In genomic region chr6:88500405-88500767, GRCm38 (mm10) we compare ENCODE assay signal across 7 mouse cellular contexts. TPM values are rescaled to one million over a fixed set of nuclear protein-coding genes. Genes with fewer than 3 reads are reported as not detected.
DNase-seq lines count a peak whose midpoint lies in the region; ATAC-seq and TF ChIP-seq lines count a peak whose summit lies in the region.

No protein-coding gene starts in this region.

- H3K27ac ChIP-seq in lung, postnatal 0 days (ENCODE audit: low read length) = no peak overlapping the region
- no peak overlapping the region for H3K27ac ChIP-seq in forebrain, embryonic 12.5 days
- no peak overlapping the region for H3K27ac ChIP-seq in limb, embryonic 14.5 days (replicated peaks; ENCODE audit: low read depth, low read length)
- H3K27ac ChIP-seq in stomach, embryonic 15.5 days = no peak overlapping the region

- no peak for TF ChIP-seq POLR2A in limb, embryonic 14.5 days (IDR thresholded peaks at IDR 0.05; ENCODE audit: borderline replicate concordance, extremely low read depth, insufficient read depth, insufficient read length)

- H3K4me1 ChIP-seq in lung, postnatal 0 days (ENCODE audit: insufficient read depth, low read depth, low read length) = no peaks in the 10 kb centered on the region; the same call in 1 of the 2 replicates
- H3K4me1 ChIP-seq in forebrain, embryonic 12.5 days = peaks cover 5% of the 10 kb centered on the region; the same call in 1 of the 2 replicates
- H3K4me1 ChIP-seq in limb, embryonic 14.5 days (ENCODE audit: control insufficient read depth, insufficient read depth, low read length) = 0 out of 2 replicates have a peak, but pooled peaks cover 2% of the 10 kb centered on the region
- no peaks in the 10 kb centered on the region for H3K4me1 ChIP-seq in stomach, embryonic 15.5 days

- no peaks in the 10 kb centered on the region for H3K27me3 ChIP-seq in lung, postnatal 0 days (replicated peaks; ENCODE audit: insufficient read depth, low read length)
- peaks cover 7% of the 10 kb centered on the region; the same call in 1 of the 2 replicates for H3K27me3 ChIP-seq in forebrain, embryonic 12.5 days
- no peaks in the 10 kb centered on the region for H3K27me3 ChIP-seq in limb, embryonic 14.5 days (ENCODE audit: control insufficient read depth, insufficient read depth, low read length)
- no peaks in the 10 kb centered on the region for H3K27me3 ChIP-seq in stomach, embryonic 15.5 days (replicated peaks)

- H3K4me3 ChIP-seq in lung, postnatal 0 days (ENCODE audit: low read depth, low read length) = peak overlapping the region; percentile 45
- peak overlapping the region; percentile 60 for H3K4me3 ChIP-seq in forebrain, embryonic 12.5 days (replicated peaks)
- H3K4me3 ChIP-seq in limb, embryonic 14.5 days (replicated peaks; ENCODE audit: low read length) = peak overlapping the region; percentile 51
- peak overlapping the region; percentile 55 for H3K4me3 ChIP-seq in stomach, embryonic 15.5 days (replicated peaks)

- DNase-seq in lung, postnatal 0 days (ENCODE audit: low spot score) = no peak
- no peak for DNase-seq in lung, postnatal 4 days
- DNase-seq in limb, embryonic 14.5 days (ENCODE audit: low spot score) = no peak
- no peak for DNase-seq in Muller cell, postnatal 12 days (ENCODE audit: inconsistent ontology term)
- DNase-seq in right cerebral cortex, postnatal 36 days (ENCODE audit: low spot score in 2 of 2) = no peak

- peak overlapping the region; percentile 90 for H3K4me2 ChIP-seq in lung, postnatal 0 days (replicated peaks; ENCODE audit: low read depth, low read length)
- H3K4me2 ChIP-seq in forebrain, embryonic 12.5 days = peak overlapping the region; percentile 94
- peak overlapping the region; percentile 97 for H3K4me2 ChIP-seq in limb, embryonic 14.5 days (replicated peaks; ENCODE audit: low read depth, low read length, severe bottlenecking)
- peak overlapping the region; percentile 95 for H3K4me2 ChIP-seq in stomach, embryonic 15.5 days

- no peak for TF ChIP-seq EP300 in lung, postnatal 0 days (IDR thresholded peaks at IDR 0.05)

- TF ChIP-seq CTCF in lung, postnatal 0 days (IDR thresholded peaks at IDR 0.05) = no peak

- ATAC-seq in lung, postnatal 0 days = no peak
- peak; percentile 42 for ATAC-seq in forebrain, embryonic 12.5 days (ENCODE audit: low FRiP score)
- peak; percentile 21; the same call in 1 of the 2 replicates for ATAC-seq in limb, embryonic 14.5 days (ENCODE audit: low FRiP score, low read depth)
- no peak for ATAC-seq in stomach, embryonic 15.5 days (ENCODE audit: insufficient read depth, low FRiP score, low read depth)

- H3K36me3 ChIP-seq in lung, postnatal 0 days (ENCODE audit: insufficient read depth, low read length) = peaks cover 33% of the 10 kb centered on the region
- peaks cover 57% of the 10 kb centered on the region for H3K36me3 ChIP-seq in forebrain, embryonic 12.5 days (replicated peaks)
- H3K36me3 ChIP-seq in limb, embryonic 14.5 days (ENCODE audit: control insufficient read depth, insufficient read depth, low read length) = peaks cover 58% of the 10 kb centered on the region
- H3K36me3 ChIP-seq in stomach, embryonic 15.5 days = peaks cover 29% of the 10 kb centered on the region

- 11% methylated on average over 3 of the region's 3 CpGs for WGBS in lung, postnatal 0 days
- WGBS in forebrain, embryonic 12.5 days = 5% methylated on average over 3 of the region's 3 CpGs
- 9% methylated on average over 3 of the region's 3 CpGs for WGBS in limb, embryonic 14.5 days
- WGBS in stomach, embryonic 15.5 days = 10% methylated on average over 3 of the region's 3 CpGs

- no peak overlapping the region for H3K9ac ChIP-seq in lung, postnatal 0 days (replicated peaks; ENCODE audit: low read depth)
- no peak overlapping the region; the same call in 1 of the 2 replicates for H3K9ac ChIP-seq in forebrain, embryonic 12.5 days
- H3K9ac ChIP-seq in limb, embryonic 14.5 days (ENCODE audit: low read depth, low read length, severe bottlenecking) = peak overlapping the region; percentile 70
- 0 out of 2 replicates have a peak overlapping the region, but pooled peaks have one; percentile 29 for H3K9ac ChIP-seq in stomach, embryonic 15.5 days

- no peaks in the 10 kb centered on the region for H3K9me3 ChIP-seq in lung, postnatal 0 days (ENCODE audit: low read length)
- no peaks in the 10 kb centered on the region for H3K9me3 ChIP-seq in forebrain, embryonic 12.5 days
- no peaks in the 10 kb centered on the region for H3K9me3 ChIP-seq in limb, embryonic 14.5 days (ENCODE audit: control insufficient read depth, low read length)
- H3K9me3 ChIP-seq in stomach, embryonic 15.5 days = no peaks in the 10 kb centered on the region

RNA-seq across cellular contexts. Expression of gene Sec61a1, which starts 18.3 kb away (rescaled TPM):
- 145 and 149 TPM in 2 replicates for polyA plus RNA-seq in lung, postnatal 0 days (2015; fragmentation: Nextera tagmentation; extraction: Ambion mirVana)
- 185 and 192 TPM in 2 replicates for polyA plus RNA-seq in forebrain, embryonic 12.5 days (2016; fragmentation: Nextera tagmentation; extraction: Ambion mirVana)
- 254 and 348 TPM in 2 replicates for polyA plus RNA-seq in limb, embryonic 14.5 days (2012; rRNA removed)
- 270 and 273 TPM in 2 replicates for polyA plus RNA-seq in limb, embryonic 14.5 days (2014; fragmentation: Nextera tagmentation; extraction: Ambion mirVana)
- polyA plus RNA-seq in stomach, embryonic 15.5 days (2015; fragmentation: Nextera tagmentation; extraction: Ambion mirVana) = 260 and 295 TPM in 2 replicates

RNA-seq across cellular contexts. Expression of gene Ruvbl1, which starts 35.2 kb away (rescaled TPM):
- polyA plus RNA-seq in lung, postnatal 0 days (2015; fragmentation: Nextera tagmentation; extraction: Ambion mirVana) = 48.5 and 49.4 TPM in 2 replicates
- 138 TPM in 2 replicates for polyA plus RNA-seq in forebrain, embryonic 12.5 days (2016; fragmentation: Nextera tagmentation; extraction: Ambion mirVana)
- polyA plus RNA-seq in limb, embryonic 14.5 days (2012; rRNA removed) = 67.4 and 79.9 TPM in 2 replicates
- 120 and 130 TPM in 2 replicates for polyA plus RNA-seq in limb, embryonic 14.5 days (2014; fragmentation: Nextera tagmentation; extraction: Ambion mirVana)
- 117 and 124 TPM in 2 replicates for polyA plus RNA-seq in stomach, embryonic 15.5 days (2015; fragmentation: Nextera tagmentation; extraction: Ambion mirVana)

RNA-seq across cellular contexts. Expression of gene Eefsec, which starts 54.0 kb away (rescaled TPM):
- 19.5 and 21.0 TPM in 2 replicates for polyA plus RNA-seq in lung, postnatal 0 days (2015; fragmentation: Nextera tagmentation; extraction: Ambion mirVana)
- 33.7 and 34.7 TPM in 2 replicates for polyA plus RNA-seq in forebrain, embryonic 12.5 days (2016; fragmentation: Nextera tagmentation; extraction: Ambion mirVana)
- polyA plus RNA-seq in limb, embryonic 14.5 days (2012; rRNA removed) = 23.0 and 32.4 TPM in 2 replicates
- 38.2 and 51.9 TPM in 2 replicates for polyA plus RNA-seq in limb, embryonic 14.5 days (2014; fragmentation: Nextera tagmentation; extraction: Ambion mirVana)
- polyA plus RNA-seq in stomach, embryonic 15.5 days (2015; fragmentation: Nextera tagmentation; extraction: Ambion mirVana) = 35.5 and 36.5 TPM in 2 replicates

Comparison
In these comparisons a context has a peak if more than half of its experiments do, and no peak if none do; other contexts are left out.
1. ATAC-seq: peak in forebrain, embryonic 12.5 days (single experiment) and limb, embryonic 14.5 days (single experiment); none in lung, postnatal 0 days (single experiment) and stomach, embryonic 15.5 days (single experiment).
2. H3K9ac ChIP-seq: peak in limb, embryonic 14.5 days (single experiment) and stomach, embryonic 15.5 days (single experiment); none in lung, postnatal 0 days (single experiment) and forebrain, embryonic 12.5 days (single experiment).
3. Peak in every context shown above with its lines, with median percentiles within 50 percentile points of each other: H3K4me2 ChIP-seq and H3K4me3 ChIP-seq.